Mouse (Mus musculus) heart, postnatal 0 days (tissue): ENCODE data around the gene Uckl1. TPM values are rescaled to one million over a fixed set of nuclear protein-coding genes. Genes with fewer than 3 reads are reported as not detected.

Experiments used
- ATAC-seq: fragments of 200-750 bp; cut with Nextera tagmentation; 2 replicates; pipeline ENCODE4 v1.8.0; 2017; ENCODE audit warnings: low read depth, moderate number of reproducible peaks, moderate library complexity; ENCODE audit not compliant: insufficient read depth
- DNase-seq: peaks from one replicate; pipeline ENCODE4 v3.0.0-alpha.2; 2016; ENCODE audit warnings: low spot score
- H3K27ac ChIP-seq: fragments of 300-500 bp; sonication (generic); 2 replicates; pipeline ENCODE4 v1.5.1; 2014; ENCODE audit warnings: low read depth, mild to moderate bottlenecking
- H3K27me3 ChIP-seq: fragments of 300-500 bp; sonication (generic); 2 replicates; pipeline ENCODE4 v1.6.1; 2014; ENCODE audit warnings: low read length, mixed read lengths; ENCODE audit not compliant: control insufficient read depth, insufficient read depth
- H3K36me3 ChIP-seq: fragments of 300-500 bp; sonication (generic); replicated peaks from 2 replicates; pipeline ENCODE4 v1.6.1; 2014; ENCODE audit warnings: low read length, mixed read lengths; ENCODE audit not compliant: control insufficient read depth, insufficient read depth
- H3K4me1 ChIP-seq: fragments of 300-500 bp; sonication (generic); 2 replicates; pipeline ENCODE4 v1.6.1; 2014; ENCODE audit warnings: antibody characterized with exemption; ENCODE audit not compliant: control insufficient read depth, insufficient read depth
- H3K4me2 ChIP-seq: fragments of 300-500 bp; sonication (generic); 2 replicates; pipeline ENCODE4 v1.6.1; 2014; ENCODE audit warnings: low read depth, mild to moderate bottlenecking, low read length, moderate library complexity
- H3K4me3 ChIP-seq: fragments of 300-500 bp; sonication (generic); 2 replicates; pipeline ENCODE4 v1.5.1; 2014; ENCODE audit warnings: low read depth, low read length
- H3K9ac ChIP-seq: fragments of 300-500 bp; sonication (generic); replicated peaks from 2 replicates; pipeline ENCODE4 v1.6.1; 2014; ENCODE audit warnings: low read depth, low read length, mixed read lengths
- H3K9me3 ChIP-seq: fragments of 300-500 bp; sonication (generic); replicated peaks from 2 replicates; pipeline ENCODE4 v1.6.1; 2016; ENCODE audit warnings: low read length; ENCODE audit not compliant: control insufficient read depth
- CTCF ChIP-seq: IDR thresholded peaks from 2 replicates; pipeline ENCODE4 v1.5.1; 2016; ENCODE audit warnings: antibody characterized with exemption, control low read depth, low read depth
- EP300 ChIP-seq: IDR thresholded peaks from 2 replicates; pipeline ENCODE4 v1.6.1; 2016; ENCODE audit warnings: antibody characterized with exemption, low read depth
- WGBS: fragments of 180-500 bp; shearing (Covaris S2); extraction: QIAGEN DNeasy Blood & Tissue Kit; methylation state at CpG from one replicate; pipeline ENCODE4 v1.1.7; 2014; 5-methylcytosine and 5-hydroxymethylcytosine counted together
- polyA plus RNA-seq: library from polyadenylated mRNA; unstranded; fragments of >200 nt; fragmentation: Nextera tagmentation; extraction: Ambion mirVana; gene quantifications from 2 replicates; pipeline ENCODE4 v1.2.1, GENCODE M21; 2015
- total RNA-seq: library from RNA; depleted of rRNA; stranded (reverse); fragments of >200 nt; gene quantifications from 2 replicates; pipeline ENCODE4 v1.2.3, GENCODE M21; 2014; ENCODE audit warnings: low replicate concordance

The Uckl1 gene
- total and polyA plus RNA-seq, 2 experiments from 2014 or later = 59.3 to 156 TPM

- H3K27me3 ChIP-seq = no peaks in the 10 kb centered on the region
- WGBS = 61% methylated on average over 6 of the region's 6 CpGs
These were observed 11.7 kb upstream of the Uckl1 start for GRCm38 (mm10) chr2:181596221-181596960.

DNA sequence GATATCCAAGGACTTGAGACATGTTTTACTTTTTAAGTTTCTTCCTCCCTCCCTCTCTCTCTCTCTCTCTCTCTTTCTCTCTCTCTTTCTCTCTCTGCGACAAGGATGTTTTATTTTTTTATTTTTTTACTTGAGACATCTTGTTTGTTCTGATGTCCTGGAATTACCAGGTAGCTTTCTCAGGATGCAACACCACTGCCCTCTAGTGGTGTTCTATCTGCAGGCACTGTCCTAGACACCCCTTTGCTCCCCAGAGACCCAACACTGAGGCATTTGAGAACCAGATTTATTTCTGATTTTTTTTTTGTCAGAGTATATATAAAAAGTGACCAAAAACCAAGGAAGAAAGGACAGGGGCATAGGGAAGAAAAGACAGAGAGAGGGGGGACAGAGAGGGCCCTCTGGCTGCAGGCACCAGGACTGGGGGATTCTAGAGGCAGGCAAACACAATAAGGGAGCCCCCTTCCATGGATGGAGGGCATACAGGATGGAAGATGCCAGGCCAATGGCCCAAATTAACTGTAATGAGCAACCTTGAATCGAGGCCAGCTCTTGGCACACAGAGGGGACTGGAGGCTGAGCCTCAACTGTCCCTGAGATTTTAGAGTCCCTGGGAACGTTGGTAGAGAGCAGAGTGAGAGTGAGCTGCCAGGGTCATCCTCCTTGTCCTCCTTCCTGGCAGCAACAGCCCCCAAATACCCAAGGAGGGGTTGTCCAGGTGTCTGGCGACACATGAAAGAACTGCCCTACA lies 10.4 kb upstream of the Uckl1 start:
- H3K9me3 ChIP-seq = no peaks in the 10 kb centered on the region
- WGBS = 73% methylated on average over 4 of the region's 4 CpGs
- no peaks in the 10 kb centered on the region for H3K27me3 ChIP-seq
- H3K4me1 ChIP-seq = peaks cover 25% of the 10 kb centered on the region
- peaks cover 3% of the 10 kb centered on the region; the same call in 1 of the 2 replicates for H3K36me3 ChIP-seq
- H3K4me3 ChIP-seq = no peak overlapping the region
- DNase-seq (peak; percentile 33), ATAC-seq (no peak)
- no peak overlapping the region for H3K4me2 ChIP-seq
- H3K9ac ChIP-seq = no peak overlapping the region
- TF ChIP-seq EP300 (no peak), CTCF (peak; percentile 60)
- H3K27ac ChIP-seq = no peak overlapping the region

More at GRCm38 (mm10) chr2:181596221-181596960, 11.7 kb upstream of the Uckl1 start:
- Histone ChIP-seq H3K4me2 (no peak overlapping the region), H3K27ac (no peak overlapping the region), H3K4me1 (peaks cover 26% of the 10 kb centered on the region), H3K9me3 (no peaks in the 10 kb centered on the region), H3K36me3 (no peaks in the 10 kb centered on the region), H3K9ac (no peak overlapping the region), H3K4me3 (no peak overlapping the region)
- ATAC-seq (no peak), DNase-seq (no peak)
- no peak for TF ChIP-seq CTCF
- no peak for TF ChIP-seq EP300

DNA sequence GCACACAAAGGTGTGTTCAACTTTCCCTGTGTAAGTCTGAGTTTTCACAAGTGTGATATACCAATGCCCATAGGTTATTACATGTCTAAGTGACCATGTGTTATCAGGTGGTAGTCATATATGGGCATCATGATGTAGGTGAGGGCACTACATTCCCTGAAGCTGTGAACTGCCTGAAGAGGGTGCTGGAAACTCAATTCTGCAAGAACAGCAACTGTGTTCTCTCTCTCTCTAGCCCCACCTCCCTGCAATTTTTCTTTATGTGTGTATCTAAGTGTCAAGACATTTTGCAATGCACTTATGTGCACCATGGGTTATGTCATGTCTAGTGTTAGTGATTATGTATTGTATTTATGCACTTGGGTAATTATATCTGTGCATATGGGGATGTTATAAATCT lies 9.2 kb upstream of the Uckl1 start:
- H3K36me3 ChIP-seq = peaks cover 15% of the 10 kb centered on the region
- H3K27ac ChIP-seq = no peak overlapping the region
- H3K27me3 ChIP-seq = no peaks in the 10 kb centered on the region
- DNase-seq (no peak), ATAC-seq (no peak)
- H3K9ac ChIP-seq = no peak overlapping the region
- H3K4me2 ChIP-seq = no peak overlapping the region
- no peaks in the 10 kb centered on the region for H3K9me3 ChIP-seq
- H3K4me3 ChIP-seq = no peak overlapping the region
- H3K4me1 ChIP-seq = peaks cover 22% of the 10 kb centered on the region
- TF ChIP-seq CTCF (no peak), EP300 (no peak)

- H3K4me1 ChIP-seq = peaks cover 17% of the 10 kb centered on the region
- H3K9me3 ChIP-seq = no peaks in the 10 kb centered on the region
- peak overlapping the region; percentile 89 for H3K9ac ChIP-seq
- DNase-seq (no peak), ATAC-seq (peak; percentile 22)
- H3K36me3 ChIP-seq = peaks cover 21% of the 10 kb centered on the region
- peak overlapping the region; percentile 87 for H3K4me2 ChIP-seq
- peak overlapping the region; percentile 81 for H3K4me3 ChIP-seq
- TF ChIP-seq EP300 (no peak), CTCF (no peak)
- WGBS = 3% methylated on average over 6 of the region's 6 CpGs
- peak overlapping the region; percentile 80 for H3K27ac ChIP-seq
- no peaks in the 10 kb centered on the region for H3K27me3 ChIP-seq
These were observed 8.3 kb upstream of the Uckl1 start for GRCm38 (mm10) chr2:181593042-181593421.

- H3K9me3 ChIP-seq = no peaks in the 10 kb centered on the region
- H3K27me3 ChIP-seq = no peaks in the 10 kb centered on the region
- DNase-seq (no peak), ATAC-seq (peak; percentile 87)
- TF ChIP-seq CTCF (no peak), EP300 (no peak)
- H3K27ac ChIP-seq = peak within 1 kb of the TSS; percentile 80
- H3K4me3 ChIP-seq = peak within 1 kb of the TSS; percentile 81
- peak within 1 kb of the TSS; percentile 89 for H3K9ac ChIP-seq
- H3K36me3 ChIP-seq = peaks cover 27% of the 10 kb centered on the region
- WGBS = under 1% methylated on average over 62 of the region's 97 CpGs
- peaks cover 16% of the 10 kb centered on the region for H3K4me1 ChIP-seq
- peak within 1 kb of the TSS; percentile 87 for H3K4me2 ChIP-seq
These were observed 7.7 kb upstream of the Uckl1 start, which contains the start of gene Zfp512b for GRCm38 (mm10) chr2:181592231-181593041. TSS of gene Zfp512b (minus strand) at chr2:181592803.
